Mouse (Mus musculus) spleen, adult 2 months (tissue): ENCODE measurements at regions not wholly inside any gene's neighbourhood (a gene's known extent, or its start where the extent isn't known, plus 50 kb on each side); places are given as distances from the start of the nearest gene placed in this dataset.

ENCODE experiments used
- DNase-seq, 2 experiments: peaks; one replicate each; pipeline versions ENCODE4 v3.0.0 to v3.0.0-alpha.2; 2012 to 2021; ENCODE audit warnings: low spot score in 2 of 2, low read depth in 1 of 2
- H3K27ac ChIP-seq: fragments of 200-500 bp; 2 replicates; pipeline ENCODE4 v1.5.1; 2012; ENCODE audit warnings: low read length, inconsistent platforms; ENCODE audit not compliant: insufficient read depth
- H3K27me3 ChIP-seq: fragments of 200-500 bp; 2 replicates; pipeline ENCODE4 v1.6.1; 2012; ENCODE audit warnings: mild to moderate bottlenecking, moderate library complexity, low read length, inconsistent platforms; ENCODE audit not compliant: control insufficient read depth, insufficient read depth
- H3K36me3 ChIP-seq: fragments of 200-500 bp; 2 replicates; pipeline ENCODE4 v1.6.1; 2012; ENCODE audit warnings: mild to moderate bottlenecking, low read length, inconsistent platforms; ENCODE audit not compliant: control insufficient read depth, insufficient read depth
- H3K4me1 ChIP-seq: fragments of 200-500 bp; 2 replicates; pipeline ENCODE4 v1.6.1; 2011; ENCODE audit warnings: inconsistent platforms; ENCODE audit not compliant: control insufficient read depth, insufficient read depth, insufficient read length
- H3K4me3 ChIP-seq: fragments of 200-500 bp; 2 replicates; pipeline ENCODE4 v1.5.1; 2011; ENCODE audit warnings: mild to moderate bottlenecking, inconsistent platforms; ENCODE audit not compliant: insufficient read depth, insufficient read length; ENCODE audit errors: extremely low read depth
- CTCF ChIP-seq: fragments of 200-500 bp; IDR thresholded peaks from 2 replicates; pipeline ENCODE4 v1.5.1; 2011; ENCODE audit warnings: mild to moderate bottlenecking, inconsistent platforms; ENCODE audit not compliant: insufficient read depth, insufficient read length, insufficient replicate concordance; ENCODE audit errors: extremely low read depth
- POLR2A ChIP-seq: fragments of 200-500 bp; IDR thresholded peaks from 2 replicates; pipeline ENCODE4 v1.6.1; 2011; ENCODE audit warnings: low read depth, low read length, inconsistent platforms
- WGBS: fragments of 180-500 bp; shearing (Covaris S2); methylation state at CpG from one replicate; pipeline ENCODE4 v1.1.7; 2018; 5-methylcytosine and 5-hydroxymethylcytosine counted together

DNA sequence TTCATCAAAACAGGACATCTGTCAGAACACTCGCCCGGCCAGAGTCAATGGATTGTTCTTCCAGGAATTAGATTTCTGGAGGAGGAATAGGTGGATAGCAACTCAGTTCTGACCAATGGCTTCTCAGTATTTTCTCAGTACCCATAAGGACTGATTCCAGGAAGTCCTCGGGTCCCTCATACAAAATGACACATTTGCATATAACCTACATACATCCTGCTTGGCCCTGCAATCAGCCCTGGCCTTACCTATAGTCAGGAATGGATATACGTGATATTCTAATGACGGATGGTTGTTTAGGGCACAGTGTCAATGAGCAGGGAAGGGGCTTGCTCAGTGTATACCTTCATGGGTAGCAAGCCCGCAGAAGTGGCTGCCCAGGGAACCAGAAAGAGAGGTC, 327.8 kb upstream of the 3110018I06Rik start:
- Histone ChIP-seq H3K36me3 (no peaks in the 10 kb centered on the region), H3K4me1 (no peaks in the 10 kb centered on the region), H3K4me3 (no peak overlapping the region), H3K27me3 (no peaks in the 10 kb centered on the region), H3K27ac (peak overlapping the region; percentile 57)
- TF ChIP-seq POLR2A = no peak
- no peak for TF ChIP-seq CTCF
- no peak for DNase-seq
- WGBS = 37% methylated on average over 6 of the region's 6 CpGs

DNA sequence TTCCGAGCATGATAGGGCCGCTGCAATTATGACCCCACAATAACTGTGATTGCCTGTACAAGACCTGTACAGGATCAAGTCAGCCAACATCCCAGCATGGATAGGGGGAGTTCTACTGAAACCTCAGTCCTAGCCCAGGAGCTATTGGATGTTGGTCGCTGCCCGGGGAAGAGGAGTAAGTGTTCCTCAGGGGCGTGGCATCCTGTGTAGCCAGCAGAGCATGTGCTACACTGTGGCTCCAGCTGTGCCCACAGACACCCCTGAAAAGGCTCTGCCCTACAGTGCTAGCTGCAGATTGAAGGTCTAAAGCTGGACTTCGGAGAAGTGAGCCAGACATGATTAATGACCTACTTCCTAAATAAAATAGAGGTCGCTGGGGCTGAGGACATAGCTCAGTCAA, 317.5 kb upstream of the 3110018I06Rik start:
- no peak for DNase-seq
- no peak for TF ChIP-seq POLR2A
- TF ChIP-seq CTCF = no peak
- WGBS = 40% methylated on average over 7 of the region's 7 CpGs
- Histone ChIP-seq H3K27me3 (no peaks in the 10 kb centered on the region), H3K4me1 (no peaks in the 10 kb centered on the region), H3K36me3 (no peaks in the 10 kb centered on the region), H3K27ac (no peak overlapping the region), H3K4me3 (no peak overlapping the region)

DNA sequence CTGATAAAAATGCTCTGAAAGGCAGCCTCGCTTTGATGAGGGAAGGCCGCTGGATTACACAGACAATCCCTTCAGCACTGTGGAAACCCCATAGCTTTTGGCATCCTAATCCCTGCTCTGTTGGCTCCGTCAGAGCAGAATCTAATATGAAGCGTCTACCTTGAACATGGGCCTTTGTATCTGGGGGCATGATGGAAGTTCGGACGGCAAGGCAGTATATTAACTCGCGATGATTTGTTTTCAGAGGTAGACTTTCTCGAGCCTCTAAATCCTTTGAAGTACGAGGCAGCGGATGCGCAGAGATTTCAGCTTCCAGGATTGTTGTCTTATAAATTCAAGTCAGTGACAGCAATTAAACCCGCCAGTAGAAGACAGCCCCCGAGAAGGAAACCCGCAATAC, 316.8 kb upstream of the 3110018I06Rik start:
- no peaks in the 10 kb centered on the region for H3K27me3 ChIP-seq
- DNase-seq = no peak
- 91% methylated on average over 15 of the region's 15 CpGs for WGBS
- no peaks in the 10 kb centered on the region for H3K36me3 ChIP-seq
- H3K27ac ChIP-seq = no peak overlapping the region
- no peak overlapping the region for H3K4me3 ChIP-seq
- no peak for TF ChIP-seq CTCF
- no peak for TF ChIP-seq POLR2A
- no peaks in the 10 kb centered on the region for H3K4me1 ChIP-seq

DNA sequence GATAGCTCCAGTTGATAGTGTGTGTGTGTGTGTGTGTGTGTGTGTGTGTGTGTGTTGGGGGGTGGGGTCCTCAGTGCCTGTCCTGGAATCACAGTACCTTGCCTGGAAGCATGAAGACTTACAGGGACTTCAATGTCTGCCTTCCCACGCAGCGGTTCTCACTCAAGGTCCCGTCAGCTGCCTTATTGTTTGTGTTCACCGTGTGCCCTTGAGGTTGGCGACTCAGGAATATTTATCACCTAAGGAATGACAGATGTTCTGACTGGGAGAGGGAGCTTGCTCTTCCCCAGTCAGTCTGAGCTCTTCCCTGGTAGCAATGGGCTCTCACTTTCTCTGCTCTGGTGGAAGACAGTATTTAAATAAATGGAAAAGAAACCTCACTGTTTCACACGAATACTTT, 309.8 kb upstream of the 3110018I06Rik start:
- Histone ChIP-seq H3K4me3 (no peak overlapping the region), H3K36me3 (no peaks in the 10 kb centered on the region), H3K4me1 (no peaks in the 10 kb centered on the region), H3K27me3 (no peaks in the 10 kb centered on the region), H3K27ac (no peak overlapping the region)
- no peak for DNase-seq
- WGBS = 82% methylated on average over 6 of the region's 6 CpGs
- TF ChIP-seq CTCF = no peak
- no peak for TF ChIP-seq POLR2A

DNA sequence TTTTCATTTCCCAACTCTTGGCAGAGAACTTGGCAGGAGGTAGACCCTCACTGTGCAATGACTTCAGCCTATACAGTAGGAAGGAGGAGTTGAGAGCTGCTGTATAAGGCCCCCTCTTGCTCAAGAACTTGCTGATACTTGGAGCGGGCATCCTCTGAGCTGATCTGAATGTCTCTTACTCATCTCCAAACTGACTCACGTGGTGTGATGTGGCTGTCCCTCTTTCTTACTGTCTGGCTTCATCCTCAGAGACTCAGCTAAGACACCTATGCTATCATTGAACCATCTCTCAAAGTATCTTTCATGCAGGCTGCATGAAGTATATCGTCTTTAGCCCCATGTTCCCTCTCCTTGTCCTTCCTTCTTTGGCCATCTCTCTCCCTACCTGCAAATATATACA, 307.9 kb upstream of the 3110018I06Rik start:
- WGBS = 75% methylated on average over 3 of the region's 3 CpGs
- H3K27me3 ChIP-seq = no peaks in the 10 kb centered on the region
- TF ChIP-seq POLR2A (no peak), CTCF (no peak)
- no peak overlapping the region for H3K27ac ChIP-seq
- DNase-seq = no peak
- no peaks in the 10 kb centered on the region for H3K4me1 ChIP-seq
- H3K4me3 ChIP-seq = no peak overlapping the region
- H3K36me3 ChIP-seq = no peaks in the 10 kb centered on the region

DNA sequence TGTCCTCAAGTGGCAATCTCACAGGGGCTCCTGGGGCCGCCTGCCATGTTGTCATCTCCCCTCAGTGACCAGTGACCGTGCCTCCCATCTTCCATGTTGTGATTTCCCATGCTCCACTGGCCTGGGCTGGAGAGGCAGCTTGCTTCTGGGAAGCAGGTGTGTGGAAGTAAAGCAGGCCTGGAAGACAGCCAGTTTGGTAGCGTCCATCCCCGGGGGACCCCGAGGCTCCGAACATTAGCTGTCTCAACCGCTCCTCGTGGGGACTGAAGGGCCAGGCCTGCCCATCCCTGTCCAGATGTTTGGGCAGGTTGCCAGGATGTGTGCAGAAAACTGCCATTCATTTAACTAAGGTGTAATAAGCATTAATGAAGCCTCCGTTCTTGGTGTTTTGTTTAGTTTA, 307.1 kb upstream of the 3110018I06Rik start:
- H3K4me1 ChIP-seq = no peaks in the 10 kb centered on the region
- no peaks in the 10 kb centered on the region for H3K36me3 ChIP-seq
- TF ChIP-seq CTCF (no peak), POLR2A (no peak)
- no peaks in the 10 kb centered on the region for H3K27me3 ChIP-seq
- no peak overlapping the region for H3K27ac ChIP-seq
- WGBS = 86% methylated on average over 9 of the region's 9 CpGs
- no peak for DNase-seq
- H3K4me3 ChIP-seq = no peak overlapping the region

DNA sequence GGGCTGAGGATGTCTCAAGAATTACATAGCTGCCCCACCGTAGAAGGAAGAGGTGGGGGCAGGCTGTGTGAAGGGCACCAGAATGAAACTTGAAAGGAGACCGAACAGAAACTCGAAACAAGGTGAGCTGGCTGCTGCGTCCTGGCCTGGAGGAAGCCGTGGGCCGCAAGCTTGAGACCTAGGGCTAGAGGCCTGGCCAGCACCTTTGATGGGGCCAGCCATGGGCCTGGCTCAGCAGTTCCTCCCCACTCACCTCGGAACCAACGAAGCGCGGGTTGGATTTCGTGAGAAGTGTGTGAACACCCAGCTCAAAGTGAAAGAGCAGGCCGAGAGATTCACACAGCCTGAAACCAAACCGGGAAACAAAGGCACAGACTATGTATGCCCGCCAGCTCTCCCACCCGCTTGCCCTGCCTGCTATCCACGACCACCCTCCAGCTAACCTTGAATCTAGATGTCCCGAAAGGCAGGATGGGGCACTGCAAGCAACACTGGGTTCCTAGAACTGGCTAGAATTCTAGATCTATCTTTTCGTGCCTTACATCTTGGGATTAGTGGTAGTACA, 306.3 kb upstream of the 3110018I06Rik start:
- Histone ChIP-seq H3K4me3 (no peak overlapping the region), H3K27me3 (no peaks in the 10 kb centered on the region), H3K36me3 (no peaks in the 10 kb centered on the region), H3K27ac (peak overlapping the region; percentile 78), H3K4me1 (no peaks in the 10 kb centered on the region)
- TF ChIP-seq POLR2A (no peak), CTCF (no peak)
- no peak for DNase-seq
- 74% methylated on average over 18 of the region's 18 CpGs for WGBS
